Mouse (Mus musculus) midbrain, embryonic 12.5 days (tissue): Measurements from ENCODE around the gene Pgd. TPM values are rescaled to one million over a fixed set of nuclear protein-coding genes. Genes with fewer than 3 reads are reported as not detected.
"Not testable (repeated sequence)": the region's sequence is repeated elsewhere in the genome, so short reads cannot be mapped to it uniquely, and the experiment has no call there.

Experiments
- ATAC-seq: fragments of 200-750 bp; cut with Nextera tagmentation; 2 replicates; pipeline ENCODE4 v1.8.0; 2017; ENCODE audit warnings: low read depth, moderate TSS enrichment, moderate library complexity; ENCODE audit not compliant: low FRiP score
- H3K27ac ChIP-seq: fragments of 300-500 bp; sonication (generic); replicated peaks from 2 replicates; pipeline ENCODE4 v1.5.1; 2016; ENCODE audit warnings: mild to moderate bottlenecking
- H3K27me3 ChIP-seq: fragments of 300-500 bp; sonication (generic); 2 replicates; pipeline ENCODE4 v1.6.1; 2016; ENCODE audit warnings: mild to moderate bottlenecking
- H3K36me3 ChIP-seq: fragments of 300-500 bp; sonication (generic); 2 replicates; pipeline ENCODE4 v1.6.1; 2016
- H3K4me1 ChIP-seq: fragments of 300-500 bp; sonication (generic); 2 replicates; pipeline ENCODE4 v1.6.1; 2016
- H3K4me2 ChIP-seq: fragments of 300-500 bp; sonication (generic); replicated peaks from 2 replicates; pipeline ENCODE4 v1.6.1; 2016; ENCODE audit warnings: mild to moderate bottlenecking, moderate library complexity
- H3K4me3 ChIP-seq: fragments of 300-500 bp; sonication (generic); 2 replicates; pipeline ENCODE4 v1.5.1; 2016; ENCODE audit warnings: mild to moderate bottlenecking
- H3K9ac ChIP-seq: fragments of 300-500 bp; sonication (generic); replicated peaks from 2 replicates; pipeline ENCODE4 v1.6.1; 2016; ENCODE audit warnings: mild to moderate bottlenecking, moderate library complexity
- H3K9me3 ChIP-seq: fragments of 300-500 bp; sonication (generic); 2 replicates; pipeline ENCODE4 v1.6.1; 2016; ENCODE audit warnings: mild to moderate bottlenecking
- WGBS: fragments of 180-500 bp; shearing (Covaris S2); methylation state at CpG from one replicate; pipeline ENCODE4 v1.1.7; 2016; 5-methylcytosine and 5-hydroxymethylcytosine counted together
- polyA plus RNA-seq: library from polyadenylated mRNA; unstranded; fragments of >200 nt; fragmentation: Nextera tagmentation; extraction: Ambion mirVana; gene quantifications from 2 replicates; pipeline ENCODE4 v1.2.1, GENCODE M21; 2016

Gene Pgd
- polyA plus RNA-seq = 120 and 129 TPM in 2 replicates

DNA sequence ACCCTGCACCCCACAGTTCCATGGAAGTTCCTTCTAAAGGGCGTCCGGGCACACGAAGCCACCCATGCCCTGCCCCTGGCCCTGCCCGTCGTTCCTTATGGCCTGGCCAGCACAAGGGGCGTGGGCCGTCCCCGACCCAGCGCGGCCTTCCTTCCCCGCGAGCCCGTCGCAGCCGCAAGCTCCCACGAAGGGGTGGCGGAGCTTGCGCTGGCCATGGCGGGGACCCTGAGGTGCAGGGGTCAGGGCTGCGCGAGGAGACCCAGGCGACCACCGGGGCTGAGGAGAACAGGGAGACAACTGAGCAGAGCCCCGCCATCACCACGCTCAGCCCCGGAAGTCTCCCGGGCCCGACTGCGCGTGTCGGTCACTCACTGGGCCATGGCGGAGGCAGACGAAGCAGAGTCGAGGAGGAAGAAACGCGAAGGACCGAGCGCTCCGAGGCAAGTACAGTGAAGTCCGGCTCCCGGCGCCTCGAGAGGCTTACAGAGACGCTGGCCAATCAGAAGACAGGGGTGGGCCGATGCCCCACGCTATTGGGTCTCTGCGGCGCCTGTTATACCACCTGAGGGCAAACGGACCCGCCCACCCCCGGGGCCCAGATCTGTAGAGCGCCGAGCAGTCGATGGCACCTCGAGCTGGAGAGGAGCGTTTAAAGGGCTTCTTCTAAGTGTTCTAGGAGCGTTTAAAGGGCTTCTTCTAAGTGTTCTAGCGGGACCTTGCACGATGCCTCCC lies at the start of gene Pgd:
Pgd (minus strand) TSS at position 557 of the 732 bp plus-strand sequence.
- peak within 1 kb of the TSS; percentile 88 for H3K4me3 ChIP-seq
- ATAC-seq = peak; percentile 99
- H3K9ac ChIP-seq = peak within 1 kb of the TSS; percentile 77
- no peaks in the 10 kb centered on the region for H3K27me3 ChIP-seq
- under 1% methylated on average over 56 of the region's 59 CpGs for WGBS
- H3K27ac ChIP-seq = peak within 1 kb of the TSS; percentile 76
- H3K36me3 ChIP-seq = peaks cover 24% of the 10 kb centered on the region
- peak within 1 kb of the TSS; percentile 72 for H3K4me2 ChIP-seq
- no peaks in the 10 kb centered on the region for H3K9me3 ChIP-seq
- H3K4me1 ChIP-seq = peaks cover 7% of the 10 kb centered on the region

DNA sequence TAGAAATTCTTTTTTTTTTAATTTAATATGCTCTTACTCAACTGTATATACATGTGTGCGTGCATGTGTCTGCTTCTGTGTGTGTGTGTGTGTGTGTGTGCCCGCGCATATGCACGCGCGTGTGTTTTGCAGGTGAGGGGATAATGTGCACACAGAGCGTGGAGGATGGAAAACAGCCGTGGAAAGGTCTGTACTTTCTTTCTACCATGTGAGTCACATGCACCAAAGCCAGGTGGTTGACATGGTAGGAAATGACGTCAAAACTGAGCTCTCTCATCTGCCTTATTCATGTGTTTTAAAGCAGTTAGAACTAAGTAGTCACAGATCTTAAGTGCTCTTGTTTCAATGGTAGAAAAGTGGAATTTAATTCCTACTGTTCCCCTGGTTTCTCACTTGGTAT lies 49.4 kb upstream of the Pgd start:
- no peak overlapping the region for H3K4me2 ChIP-seq
- peaks cover 92% of the 10 kb centered on the region for H3K36me3 ChIP-seq
- H3K4me3 ChIP-seq = no peak overlapping the region
- peaks cover 17% of the 10 kb centered on the region for H3K4me1 ChIP-seq
- WGBS = 92% methylated on average over 9 of the region's 9 CpGs
- no peak overlapping the region for H3K27ac ChIP-seq
- ATAC-seq = no peak
- no peaks in the 10 kb centered on the region for H3K27me3 ChIP-seq
- no peak overlapping the region for H3K9ac ChIP-seq
- H3K9me3 ChIP-seq = no peaks in the 10 kb centered on the region

DNA sequence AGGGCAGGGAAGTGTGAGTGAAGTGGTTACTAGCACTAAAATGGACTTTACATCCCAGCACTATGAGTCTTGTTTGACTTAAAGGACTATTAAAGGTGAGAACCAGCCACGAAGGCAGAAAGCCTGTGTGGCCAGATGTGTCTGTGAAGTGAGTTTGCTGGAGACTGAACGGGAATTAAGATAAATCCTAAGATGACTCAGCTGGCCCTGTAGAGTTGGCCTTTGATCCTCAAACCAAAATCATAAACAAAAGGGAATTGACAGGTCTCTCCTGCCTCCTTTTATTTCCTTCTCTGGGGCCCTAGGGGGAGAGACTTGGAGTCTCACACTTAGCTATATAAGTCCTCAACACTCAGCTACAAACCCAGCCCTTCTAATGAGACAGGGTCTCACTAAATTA lies 48.8 kb upstream of the Pgd start:
- H3K9ac ChIP-seq = no peak overlapping the region
- peaks cover 92% of the 10 kb centered on the region for H3K36me3 ChIP-seq
- no peak overlapping the region for H3K4me3 ChIP-seq
- WGBS = 44% methylated on average over 2 of the region's 2 CpGs
- H3K4me1 ChIP-seq = peaks cover 11% of the 10 kb centered on the region
- H3K4me2 ChIP-seq = no peak overlapping the region
- no peaks in the 10 kb centered on the region for H3K9me3 ChIP-seq
- no peak overlapping the region for H3K27ac ChIP-seq
- no peaks in the 10 kb centered on the region for H3K27me3 ChIP-seq
- ATAC-seq = no peak

DNA sequence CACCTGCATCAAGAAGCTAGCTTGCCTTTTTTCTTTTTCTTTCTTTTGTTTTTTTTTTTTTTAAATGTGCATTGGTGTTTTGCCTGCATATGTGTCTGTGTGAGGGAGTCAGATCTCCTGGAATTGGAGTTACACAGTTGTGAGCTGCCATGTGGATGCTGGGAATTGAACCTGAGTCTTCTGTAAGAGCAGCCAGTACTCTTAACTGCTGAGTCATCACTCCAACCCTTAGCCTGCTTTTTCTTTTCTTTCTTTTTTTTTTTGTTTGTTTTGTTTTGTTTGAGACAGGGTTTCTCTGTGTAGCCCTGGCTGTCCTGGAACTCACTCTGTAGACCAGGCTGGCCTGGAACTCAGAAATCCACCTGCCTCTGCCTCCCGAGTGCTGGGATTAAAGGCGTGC lies 47.9 kb upstream of the Pgd start:
- H3K27ac ChIP-seq, ATAC-seq: not testable (repeated sequence)
- H3K36me3 ChIP-seq = peaks cover 92% of the 10 kb centered on the region

DNA sequence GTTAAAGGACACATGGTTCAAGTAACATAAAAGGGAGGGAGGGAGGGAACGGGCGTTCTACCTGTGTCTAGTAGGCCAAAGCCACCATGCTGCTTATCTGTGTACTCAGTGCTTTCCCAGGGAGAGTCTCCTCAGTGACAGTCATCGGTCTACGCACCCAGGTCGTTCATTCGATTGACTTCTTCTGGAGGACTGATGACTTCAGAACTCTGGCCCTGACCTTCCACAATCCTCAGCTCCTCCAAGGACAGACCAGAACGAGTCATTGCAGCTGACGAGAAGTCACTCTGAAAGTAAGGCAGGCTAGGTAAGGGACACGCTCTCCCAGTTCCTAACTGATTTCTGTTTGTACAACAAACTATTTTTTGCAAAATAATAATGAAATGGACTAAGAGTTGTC lies 46.9 kb upstream of the Pgd start:
- Histone ChIP-seq H3K9ac (no peak overlapping the region), H3K4me3 (no peak overlapping the region)
- WGBS = 99% methylated on average over 9 of the region's 9 CpGs

More for the DNA sequence above, 47.9 kb upstream of the Pgd start:
- H3K4me2 ChIP-seq, H3K4me1 ChIP-seq, H3K9ac ChIP-seq, H3K9me3 ChIP-seq, H3K4me3 ChIP-seq, H3K27me3 ChIP-seq: not testable (repeated sequence)
- 95% methylated on average over 2 of the region's 2 CpGs for WGBS

DNA sequence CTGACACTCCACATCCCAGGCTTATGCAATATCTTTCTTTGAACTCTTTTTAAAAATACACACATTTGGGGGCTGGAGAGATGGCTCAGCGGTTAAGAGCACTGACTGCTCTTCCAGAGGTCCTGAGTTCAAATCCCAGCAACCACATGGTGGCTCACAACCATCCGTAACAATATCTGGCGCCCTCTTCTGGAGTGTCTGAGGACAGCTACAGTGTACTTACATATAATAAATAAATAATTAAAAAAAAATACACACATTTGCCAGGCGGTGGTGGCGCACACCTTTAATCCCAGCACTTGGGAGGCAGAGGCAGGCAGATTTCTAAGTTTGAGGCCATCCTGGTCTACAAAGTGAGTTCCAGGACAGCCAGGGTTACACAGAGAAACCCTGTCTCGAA lies 44.9 kb upstream of the Pgd start:
- H3K4me1 ChIP-seq = not testable (repeated sequence)
- H3K36me3 ChIP-seq = peaks cover 93% of the 10 kb centered on the region
- WGBS = 94% methylated on average over 6 of the region's 6 CpGs

More for the DNA sequence above, 46.9 kb upstream of the Pgd start:
- H3K27ac ChIP-seq = no peak overlapping the region
- ATAC-seq = no peak
- H3K9me3 ChIP-seq = no peaks in the 10 kb centered on the region
- no peak overlapping the region for H3K4me2 ChIP-seq
- no peaks in the 10 kb centered on the region for H3K27me3 ChIP-seq
- H3K36me3 ChIP-seq = peaks cover 91% of the 10 kb centered on the region
- no peaks in the 10 kb centered on the region for H3K4me1 ChIP-seq

DNA sequence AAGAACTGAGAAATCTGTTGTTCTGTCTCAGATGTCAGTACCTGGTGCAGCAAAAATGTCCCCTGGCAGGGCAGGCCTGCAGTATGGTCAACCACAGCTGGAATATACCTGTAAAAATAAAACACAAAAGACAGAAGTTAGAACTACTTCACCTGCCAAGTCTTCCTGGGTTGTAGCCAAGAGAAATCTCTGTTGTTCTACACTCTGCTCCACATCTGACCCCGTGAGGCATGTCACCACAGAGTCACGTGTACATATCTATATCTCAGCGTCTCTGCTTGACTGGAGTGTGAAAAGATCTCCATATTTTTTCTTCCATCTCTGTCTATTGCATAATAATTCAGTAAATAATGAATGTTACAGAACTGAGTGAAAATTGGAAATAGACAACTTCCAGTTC lies 35.9 kb upstream of the Pgd start:
- no peaks in the 10 kb centered on the region for H3K9me3 ChIP-seq
- H3K4me3 ChIP-seq = no peak overlapping the region
- H3K27me3 ChIP-seq = no peaks in the 10 kb centered on the region
- H3K4me1 ChIP-seq = no peaks in the 10 kb centered on the region
- no peak overlapping the region for H3K4me2 ChIP-seq
- ATAC-seq = no peak
- H3K9ac ChIP-seq = no peak overlapping the region
- peaks cover 92% of the 10 kb centered on the region for H3K36me3 ChIP-seq
- 94% methylated on average over 3 of the region's 3 CpGs for WGBS
- no peak overlapping the region for H3K27ac ChIP-seq

More for the DNA sequence above, 44.9 kb upstream of the Pgd start:
- not testable (repeated sequence) for ATAC-seq, H3K4me2 ChIP-seq, H3K27me3 ChIP-seq, H3K27ac ChIP-seq, H3K4me3 ChIP-seq, H3K9ac ChIP-seq, H3K9me3 ChIP-seq

DNA sequence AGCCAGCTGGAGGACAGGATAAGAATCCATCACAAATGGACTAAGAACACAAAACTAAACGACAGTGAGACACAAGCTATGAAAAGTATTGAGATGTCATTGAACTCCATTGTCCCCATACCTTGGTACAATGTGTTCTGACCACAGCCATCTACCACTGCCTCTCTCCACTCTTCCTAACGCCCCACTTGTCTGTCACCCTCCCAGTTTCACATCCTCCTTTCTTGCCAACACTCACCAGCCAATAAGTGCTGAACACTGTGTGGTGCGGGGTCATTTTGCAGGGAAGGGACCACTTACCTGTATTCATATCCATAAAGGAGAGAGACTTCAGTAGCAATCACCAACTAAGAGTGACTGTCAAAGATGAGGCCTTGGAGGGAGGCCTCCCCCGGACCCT lies 34.5 kb upstream of the Pgd start:
- 93% methylated on average over 4 of the region's 4 CpGs for WGBS
- no peak overlapping the region for H3K27ac ChIP-seq
- peaks cover 91% of the 10 kb centered on the region for H3K36me3 ChIP-seq
- no peaks in the 10 kb centered on the region for H3K27me3 ChIP-seq
- H3K4me1 ChIP-seq = no peaks in the 10 kb centered on the region
- no peak overlapping the region for H3K4me3 ChIP-seq
- ATAC-seq = no peak
- H3K9me3 ChIP-seq = no peaks in the 10 kb centered on the region
- H3K9ac ChIP-seq = no peak overlapping the region
- H3K4me2 ChIP-seq = no peak overlapping the region

DNA sequence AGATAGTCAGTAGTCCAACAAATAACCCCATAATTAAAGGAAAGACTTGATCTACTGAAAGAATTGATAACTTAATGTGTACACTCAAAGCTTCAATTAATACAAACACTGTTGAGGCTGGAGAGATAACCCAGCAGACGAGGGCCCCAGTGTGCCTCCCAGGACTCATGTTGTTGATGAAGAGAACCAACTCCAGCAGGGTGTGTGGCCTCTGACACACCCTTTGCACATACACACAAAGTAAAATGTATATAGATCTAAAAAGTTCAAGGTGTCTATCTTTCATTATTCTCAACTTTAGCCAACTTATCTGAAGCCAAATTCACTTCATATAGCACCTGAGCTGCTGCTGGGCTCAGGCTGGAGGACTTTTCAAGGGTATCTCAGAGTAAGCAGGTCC lies 30.6 kb upstream of the Pgd start:
- Histone ChIP-seq H3K9me3 (no peaks in the 10 kb centered on the region), H3K27ac (no peak overlapping the region), H3K4me3 (no peak overlapping the region), H3K4me1 (no peaks in the 10 kb centered on the region), H3K36me3 (peaks cover 86% of the 10 kb centered on the region), H3K9ac (no peak overlapping the region), H3K4me2 (no peak overlapping the region), H3K27me3 (no peaks in the 10 kb centered on the region)
- no peak for ATAC-seq
- WGBS = 85% methylated on average over 1 of the region's 1 CpGs

DNA sequence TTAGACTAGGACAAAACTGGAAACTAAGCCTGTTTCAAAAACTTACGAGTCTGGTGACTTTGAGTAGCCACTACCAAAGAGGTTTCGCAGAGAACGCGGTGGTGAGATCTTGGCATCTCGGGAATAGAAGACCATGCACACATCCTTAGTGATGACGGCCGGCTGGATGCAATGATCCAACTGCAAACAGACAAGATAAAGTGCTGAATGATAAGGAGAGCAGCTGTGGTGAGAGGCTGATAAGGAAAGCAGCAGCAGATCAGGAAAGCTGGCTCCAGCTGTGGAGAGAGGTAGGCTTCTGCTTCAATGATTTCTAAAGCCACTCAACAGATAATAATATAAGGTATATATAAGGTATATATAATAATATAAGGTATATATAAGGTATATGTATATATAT lies 24.5 kb upstream of the Pgd start:
- no peaks in the 10 kb centered on the region for H3K4me1 ChIP-seq
- H3K4me3 ChIP-seq = no peak overlapping the region
- H3K27ac ChIP-seq = no peak overlapping the region
- H3K9me3 ChIP-seq = no peaks in the 10 kb centered on the region
- WGBS = 97% methylated on average over 7 of the region's 7 CpGs
- H3K9ac ChIP-seq = no peak overlapping the region
- no peak overlapping the region for H3K4me2 ChIP-seq
- no peak for ATAC-seq
- peaks cover 89% of the 10 kb centered on the region for H3K36me3 ChIP-seq
- H3K27me3 ChIP-seq = no peaks in the 10 kb centered on the region

DNA sequence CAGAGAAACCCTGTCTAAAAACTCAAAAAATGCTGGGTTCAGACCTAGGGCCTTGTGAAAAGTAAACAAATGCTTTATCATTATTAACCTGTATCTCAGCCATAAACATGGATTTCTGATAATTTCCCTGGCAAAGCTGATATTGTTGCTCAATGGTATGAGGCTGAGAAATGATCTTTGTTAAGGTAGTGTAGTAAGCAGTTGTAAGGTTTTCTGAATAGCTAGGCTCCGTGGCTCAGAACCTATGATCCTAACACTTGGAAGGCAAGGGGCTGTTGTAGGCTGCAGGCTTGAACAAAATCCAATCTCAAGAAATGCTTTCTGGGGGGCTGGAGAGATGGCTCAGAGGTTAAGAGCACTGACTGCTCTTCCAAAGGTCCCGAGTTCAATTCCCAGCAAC lies 22.0 kb upstream of the Pgd start:
- Histone ChIP-seq H3K4me2 (no peak overlapping the region), H3K36me3 (peaks cover 93% of the 10 kb centered on the region)

DNA sequence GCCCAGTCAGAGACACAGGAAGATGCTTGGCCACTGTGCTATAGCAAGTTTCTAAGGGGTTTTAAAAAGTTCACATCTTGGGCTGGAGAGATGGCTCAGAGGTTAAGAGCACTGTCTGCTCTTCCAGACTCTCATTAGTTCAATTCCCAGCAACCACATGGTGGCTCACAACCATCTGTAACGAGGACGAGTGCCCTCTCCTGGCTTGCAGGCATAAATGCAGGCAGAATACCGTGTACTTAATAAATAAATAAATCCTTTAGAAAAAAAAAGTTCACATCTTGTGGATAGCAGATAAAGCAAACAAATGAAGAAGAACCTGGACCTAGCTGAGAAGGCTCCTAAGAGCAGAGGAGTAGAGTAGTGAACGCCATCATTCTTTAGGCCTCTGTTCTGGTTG lies 16.2 kb upstream of the Pgd start:
- Histone ChIP-seq H3K36me3 (peaks cover 95% of the 10 kb centered on the region), H3K4me1 (no peaks in the 10 kb centered on the region), H3K9me3 (no peaks in the 10 kb centered on the region), H3K27me3 (no peaks in the 10 kb centered on the region), H3K4me3 (no peak overlapping the region), H3K9ac (no peak overlapping the region), H3K4me2 (no peak overlapping the region), H3K27ac (no peak overlapping the region)
- no peak for ATAC-seq
- WGBS = 64% methylated on average over 4 of the region's 4 CpGs

More for the DNA sequence above, 22.0 kb upstream of the Pgd start:
- WGBS = 90% methylated on average over 2 of the region's 2 CpGs
- Histone ChIP-seq H3K4me1 (no peaks in the 10 kb centered on the region), H3K4me3 (no peak overlapping the region), H3K9ac (no peak overlapping the region), H3K9me3 (no peaks in the 10 kb centered on the region), H3K27me3 (no peaks in the 10 kb centered on the region), H3K27ac (no peak overlapping the region)
- ATAC-seq = no peak

DNA sequence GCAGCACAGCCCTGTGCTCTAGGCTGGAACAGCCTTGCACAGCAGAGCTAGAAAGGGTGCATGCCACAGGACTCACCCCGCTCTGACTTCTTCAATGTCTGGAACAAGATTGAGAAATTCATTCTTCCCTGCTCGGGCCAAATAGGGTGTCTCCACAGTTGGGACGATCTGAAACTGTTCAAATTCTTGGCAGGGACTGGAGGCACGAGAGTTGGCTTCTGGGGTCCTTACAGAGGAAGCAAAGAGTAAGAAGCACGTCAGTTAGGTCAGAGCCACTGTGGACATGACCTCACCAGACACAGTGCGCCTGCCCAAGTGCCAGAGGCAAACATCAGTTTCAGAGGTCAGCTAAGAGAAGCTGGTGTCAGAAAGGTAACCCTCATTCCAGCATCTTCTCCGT lies 15.6 kb upstream of the Pgd start:
- Histone ChIP-seq H3K9me3 (no peaks in the 10 kb centered on the region), H3K9ac (no peak overlapping the region), H3K36me3 (peaks cover 89% of the 10 kb centered on the region), H3K4me3 (no peak overlapping the region), H3K4me2 (no peak overlapping the region), H3K27me3 (no peaks in the 10 kb centered on the region), H3K27ac (no peak overlapping the region), H3K4me1 (no peaks in the 10 kb centered on the region)
- 92% methylated on average over 7 of the region's 7 CpGs for WGBS
- no peak for ATAC-seq
